Mouse (Mus musculus): ENCODE results near the gene Btbd35f12. TPM values are rescaled to one million over a fixed set of nuclear protein-coding genes. Genes with fewer than 3 reads are reported as not detected.
"Not testable (repeated sequence)": the region's sequence is repeated elsewhere in the genome, so short reads cannot be mapped to it uniquely, and the experiment has no call there.

Gene Btbd35f12
- not detected in 2 replicates for polyA plus RNA-seq (2014; fragmentation: Nextera tagmentation; extraction: Ambion mirVana)

- not testable (repeated sequence) for H3K4me2 ChIP-seq (ENCODE audit: low read depth, severe bottlenecking); H3K9me3 ChIP-seq (ENCODE audit: control insufficient read depth, low read length); H3K36me3 ChIP-seq (ENCODE audit: control insufficient read depth, insufficient read depth, low read length); DNase-seq (ENCODE audit: low spot score); H3K4me1 ChIP-seq (ENCODE audit: control insufficient read depth, insufficient read depth, low read length); H3K27me3 ChIP-seq (ENCODE audit: control insufficient read depth, insufficient read depth, low read length); H3K9ac ChIP-seq (ENCODE audit: low read length); ATAC-seq (ENCODE audit: insufficient number of reproducible peaks, low FRiP score, low TSS enrichment, low read depth); H3K27ac ChIP-seq (replicated peaks; ENCODE audit: low read depth, low read length); H3K4me3 ChIP-seq (ENCODE audit: low read depth, low read length)
- WGBS: no CpG with 5 or more reads among the region's 3 CpGs
These were observed at the start of gene Btbd35f12 for GRCm38 (mm10) chrX:33313079-33313478. Gene Btbd35f12 (plus strand): TSS chrX:33313379.

GRCm38 (mm10) chrX:33353254-33353653 is 40.1 kb downstream of the Btbd35f12 start:
- H3K36me3 ChIP-seq (ENCODE audit: control insufficient read depth, insufficient read depth, low read length); H3K4me3 ChIP-seq (ENCODE audit: low read depth, low read length); H3K9ac ChIP-seq (ENCODE audit: low read length); H3K27ac ChIP-seq (replicated peaks; ENCODE audit: low read depth, low read length); DNase-seq (ENCODE audit: low spot score); H3K27me3 ChIP-seq (ENCODE audit: control insufficient read depth, insufficient read depth, low read length); H3K9me3 ChIP-seq (ENCODE audit: control insufficient read depth, low read length); H3K4me2 ChIP-seq (ENCODE audit: low read depth, severe bottlenecking); H3K4me1 ChIP-seq (ENCODE audit: control insufficient read depth, insufficient read depth, low read length); ATAC-seq (ENCODE audit: insufficient number of reproducible peaks, low FRiP score, low TSS enrichment, low read depth): not testable (repeated sequence)
- 90% methylated on average over 2 of the region's 2 CpGs for WGBS

Other genes with a start within 250 kb of the Btbd35f12 start
- gene Spin2-ps6, start 78.5 kb upstream of the Btbd35f12 start, polyA plus RNA-seq (2014; fragmentation: Nextera tagmentation; extraction: Ambion mirVana): not detected in 2 replicates